Mouse (Mus musculus): ENCODE measurements around the gene Oxsr1.
A peak's percentile ranks its signal among the peaks of the same experiment; 100 is the strongest.
"Not testable (repeated sequence)": the region's sequence is repeated elsewhere in the genome, so short reads cannot be mapped to it uniquely, and the experiment has no call there.

Gene Oxsr1

GRCm38 (mm10) chr9:119322289-119323259 lies at the start of gene Oxsr1:
Gene Oxsr1 (minus strand): TSS chr9:119322427.
- peak; percentile 99 for DNase-seq (ENCODE audit: low spot score)

GRCm38 (mm10) chr9:119371251-119371650 lies 49.0 kb upstream of the Oxsr1 start:
- DNase-seq (ENCODE audit: low spot score), result no peak

GRCm38 (mm10) chr9:119370770-119371169 lies 48.5 kb upstream of the Oxsr1 start:
- DNase-seq (ENCODE audit: low spot score), result not testable (repeated sequence)

DNA sequence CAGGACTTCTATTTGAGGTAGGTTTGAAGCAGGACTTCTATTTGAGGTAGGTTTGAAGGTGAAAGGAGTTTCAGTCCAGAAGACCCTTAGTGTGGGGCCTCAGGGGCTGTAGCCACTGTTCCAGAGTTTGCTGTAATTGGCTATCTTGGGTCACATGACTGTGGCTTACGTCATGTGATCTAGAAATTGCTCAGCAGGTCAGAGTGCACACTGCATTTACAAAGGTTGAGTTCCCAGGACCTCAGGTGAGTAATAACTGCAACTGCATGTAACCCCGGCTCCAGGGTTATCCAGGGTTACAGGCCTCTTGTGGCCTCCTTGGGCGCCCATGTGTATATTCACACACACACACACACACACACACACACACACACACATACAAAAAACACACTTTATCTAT lies 46.1 kb upstream of the Oxsr1 start:
- no peak for DNase-seq (ENCODE audit: low spot score)

- DNase-seq (ENCODE audit: low spot score), result peak; percentile 37
Measured at GRCm38 (mm10) chr9:119365284-119365683, 43.1 kb upstream of the Oxsr1 start, which contains the start of gene Slc22a14. Gene Slc22a14 (minus strand): TSS chr9:119365553.

- no peak for DNase-seq (ENCODE audit: low spot score)
Measured at GRCm38 (mm10) chr9:119363229-119363628, 41.0 kb upstream of the Oxsr1 start.

DNA sequence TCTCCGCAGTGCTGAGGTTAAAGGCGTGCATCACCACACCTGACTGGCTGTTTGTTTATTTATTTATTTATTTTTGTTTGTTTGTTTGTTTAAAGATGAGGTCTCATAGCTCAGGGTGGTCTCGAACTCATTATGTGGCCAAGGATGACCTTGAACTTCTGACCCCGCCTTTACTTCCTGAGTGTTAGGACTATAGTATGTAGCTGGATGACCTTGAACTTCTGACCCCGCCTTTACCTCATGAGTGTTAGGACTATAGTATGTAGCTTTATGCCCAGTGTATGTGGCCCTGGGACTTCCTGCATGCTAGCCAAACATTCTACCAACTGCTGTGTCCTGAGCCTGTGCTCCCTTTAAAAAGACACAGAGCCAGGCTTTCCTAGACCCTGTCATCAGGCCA lies 39.2 kb upstream of the Oxsr1 start:
- no peak for DNase-seq (ENCODE audit: low spot score)

DNA sequence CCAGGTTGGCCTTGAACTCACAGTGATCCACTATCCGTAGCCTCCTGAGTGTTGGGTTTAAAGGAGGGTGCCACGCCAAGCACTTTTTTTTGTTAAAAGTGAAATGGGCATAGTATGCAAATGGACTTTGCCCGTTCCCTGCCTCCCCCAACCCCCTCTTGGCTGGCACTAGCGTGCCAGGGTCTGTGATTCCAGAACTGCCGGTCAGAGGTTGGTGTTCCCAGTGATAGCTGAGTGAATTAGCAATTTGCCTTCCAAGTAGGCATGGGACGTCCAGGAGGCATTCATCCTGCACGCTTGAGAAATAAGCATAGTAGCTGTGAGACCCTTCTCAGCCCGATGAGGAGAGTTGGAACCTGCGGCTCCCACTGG lies 35.8 kb upstream of the Oxsr1 start:
- DNase-seq (ENCODE audit: low spot score), result no peak

- DNase-seq (ENCODE audit: low spot score), result peak; percentile 91
Measured at GRCm38 (mm10) chr9:119357331-119358057, 35.3 kb upstream of the Oxsr1 start, which contains the start of gene Xylb. Gene Xylb (plus strand): TSS chr9:119357381.

DNA sequence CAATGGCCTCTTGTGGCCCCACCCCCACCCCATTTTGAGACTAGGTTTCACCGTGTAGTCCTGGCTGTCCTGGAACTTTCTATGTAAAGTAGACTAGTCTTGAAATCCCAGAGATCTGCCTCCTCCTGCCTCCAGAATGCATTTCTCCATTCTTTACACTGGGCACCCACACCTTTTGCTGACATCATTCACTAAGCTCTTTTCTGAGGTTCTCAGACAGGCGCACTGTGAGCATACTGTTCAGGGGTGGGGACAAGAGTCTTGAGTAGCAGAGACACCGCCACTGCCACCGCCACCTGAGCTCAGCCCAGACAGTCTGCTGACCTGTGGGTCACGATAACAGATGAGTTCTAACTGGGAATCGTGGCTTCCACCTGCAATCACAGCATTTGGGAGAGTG lies 33.7 kb upstream of the Oxsr1 start:
- no peak for DNase-seq (ENCODE audit: low spot score)

GRCm38 (mm10) chr9:119353926-119354325 lies 31.7 kb upstream of the Oxsr1 start:
- no peak for DNase-seq (ENCODE audit: low spot score)

DNA sequence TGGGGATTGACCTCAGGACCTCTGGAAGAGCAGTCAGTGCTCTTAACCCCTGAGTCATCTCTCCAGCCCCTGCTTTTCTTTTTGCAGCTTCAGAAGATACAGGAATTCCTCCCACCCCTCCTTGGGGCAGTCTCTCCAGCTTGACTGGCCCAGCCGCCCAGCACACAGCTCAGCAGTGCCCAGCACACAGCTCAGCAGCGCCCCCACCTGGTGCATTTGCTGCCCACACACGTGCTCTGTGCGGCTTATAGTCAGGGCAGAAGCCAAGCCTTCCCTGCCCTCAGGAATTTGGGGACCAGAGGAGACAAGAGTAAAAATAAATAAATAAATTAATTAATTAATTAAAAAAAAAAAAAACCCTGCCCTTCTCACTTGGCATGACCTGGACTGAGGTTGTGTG lies 29.8 kb upstream of the Oxsr1 start:
- peak; percentile 83 for DNase-seq (ENCODE audit: low spot score)

DNA sequence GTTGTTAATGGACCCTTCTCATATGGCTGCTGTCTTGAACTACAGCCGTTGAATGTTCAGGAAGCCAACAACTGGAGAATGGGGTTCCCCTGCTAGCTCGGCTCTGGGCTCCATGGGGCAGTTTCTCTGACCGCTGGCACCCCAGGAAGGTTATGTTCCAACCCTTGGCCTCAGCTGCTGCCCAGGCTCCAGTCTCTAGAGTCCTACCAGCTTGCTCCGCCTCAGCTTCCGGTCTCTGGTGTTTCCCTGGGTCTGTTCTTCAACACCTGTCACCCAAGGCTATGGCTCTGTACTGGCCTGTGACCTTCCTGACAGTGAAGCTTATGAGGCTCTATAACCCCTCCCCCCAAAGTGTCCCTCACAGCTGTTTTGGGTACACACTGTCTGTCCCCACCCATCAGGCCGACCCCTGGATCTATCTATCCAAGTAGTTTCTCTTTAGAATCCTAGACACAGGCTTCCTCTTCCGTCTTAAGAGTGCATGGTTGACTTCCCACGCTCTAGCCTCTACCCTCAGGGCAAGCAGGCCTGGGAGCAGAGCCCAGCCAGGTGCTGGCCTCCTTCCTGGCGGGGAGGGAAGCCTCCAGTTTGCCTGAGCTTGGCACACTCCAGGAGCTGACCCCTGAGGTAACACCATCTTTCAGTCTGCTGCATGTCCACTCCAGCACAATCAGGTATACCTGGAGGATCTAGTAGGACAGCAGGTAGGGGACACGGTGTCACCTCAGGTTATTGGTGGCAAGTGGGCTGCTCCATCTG lies 28.9 kb upstream of the Oxsr1 start:
- DNase-seq (ENCODE audit: low spot score), result no peak

DNA sequence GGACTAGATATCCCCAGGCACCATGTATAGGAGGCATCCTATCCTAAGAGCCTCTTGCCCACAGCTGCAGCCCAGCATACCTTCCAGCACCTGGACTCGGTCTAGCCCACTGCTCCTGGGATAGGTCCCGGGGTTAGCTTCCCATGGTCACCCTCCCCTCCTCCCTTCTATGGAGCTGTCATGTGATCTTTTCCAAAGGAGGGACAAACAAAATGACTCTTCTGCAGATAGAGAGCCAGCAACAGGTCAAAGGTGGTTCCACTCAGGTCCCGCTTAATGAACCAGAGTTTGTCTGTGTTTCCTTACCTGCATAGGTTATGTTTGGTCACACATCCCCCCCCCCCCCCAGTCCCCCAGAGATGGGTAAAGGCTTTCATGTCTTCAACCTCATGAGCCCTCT lies 28.3 kb upstream of the Oxsr1 start:
- DNase-seq (ENCODE audit: low spot score), result no peak

DNA sequence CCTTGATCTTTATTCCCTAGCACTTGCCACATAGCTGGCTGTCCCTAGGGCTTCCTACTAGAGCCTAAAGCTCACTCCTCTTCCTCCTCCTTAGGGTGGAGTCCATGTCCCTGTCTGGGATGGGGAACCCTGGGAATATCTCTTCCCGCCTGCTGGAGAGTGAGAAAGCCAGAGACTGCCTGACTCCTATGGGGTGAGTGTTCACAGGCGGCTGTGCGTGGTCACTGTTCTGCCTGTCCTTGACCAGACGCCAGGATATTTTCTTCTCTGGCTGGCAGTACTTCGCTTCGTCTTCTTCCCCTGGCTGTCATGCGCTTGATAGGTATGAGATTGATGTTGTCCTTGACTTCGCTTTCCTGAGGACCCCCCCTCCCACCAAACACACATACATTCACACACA lies 24.1 kb upstream of the Oxsr1 start:
- no peak for DNase-seq (ENCODE audit: low spot score)

DNA sequence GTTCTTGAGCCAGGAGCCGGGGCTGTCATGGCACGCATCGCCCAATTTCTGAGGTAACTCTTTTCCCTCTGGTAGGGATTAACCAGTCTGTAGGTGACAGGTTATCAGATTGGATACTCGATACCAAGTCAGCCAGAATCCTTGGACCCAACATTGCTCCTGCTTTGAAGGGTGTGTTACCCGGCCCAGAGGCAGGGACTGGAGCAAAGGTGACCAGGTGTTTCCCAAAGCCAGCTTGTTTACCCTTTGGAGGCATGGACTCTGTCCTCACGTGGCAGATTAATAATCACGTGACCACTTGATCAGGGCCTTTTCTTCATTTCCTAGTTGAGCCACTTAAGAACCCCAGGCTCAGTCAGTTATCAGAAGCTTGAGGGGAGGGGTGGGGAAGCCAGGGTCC lies 20.5 kb upstream of the Oxsr1 start:
- no peak for DNase-seq (ENCODE audit: low spot score)

DNA sequence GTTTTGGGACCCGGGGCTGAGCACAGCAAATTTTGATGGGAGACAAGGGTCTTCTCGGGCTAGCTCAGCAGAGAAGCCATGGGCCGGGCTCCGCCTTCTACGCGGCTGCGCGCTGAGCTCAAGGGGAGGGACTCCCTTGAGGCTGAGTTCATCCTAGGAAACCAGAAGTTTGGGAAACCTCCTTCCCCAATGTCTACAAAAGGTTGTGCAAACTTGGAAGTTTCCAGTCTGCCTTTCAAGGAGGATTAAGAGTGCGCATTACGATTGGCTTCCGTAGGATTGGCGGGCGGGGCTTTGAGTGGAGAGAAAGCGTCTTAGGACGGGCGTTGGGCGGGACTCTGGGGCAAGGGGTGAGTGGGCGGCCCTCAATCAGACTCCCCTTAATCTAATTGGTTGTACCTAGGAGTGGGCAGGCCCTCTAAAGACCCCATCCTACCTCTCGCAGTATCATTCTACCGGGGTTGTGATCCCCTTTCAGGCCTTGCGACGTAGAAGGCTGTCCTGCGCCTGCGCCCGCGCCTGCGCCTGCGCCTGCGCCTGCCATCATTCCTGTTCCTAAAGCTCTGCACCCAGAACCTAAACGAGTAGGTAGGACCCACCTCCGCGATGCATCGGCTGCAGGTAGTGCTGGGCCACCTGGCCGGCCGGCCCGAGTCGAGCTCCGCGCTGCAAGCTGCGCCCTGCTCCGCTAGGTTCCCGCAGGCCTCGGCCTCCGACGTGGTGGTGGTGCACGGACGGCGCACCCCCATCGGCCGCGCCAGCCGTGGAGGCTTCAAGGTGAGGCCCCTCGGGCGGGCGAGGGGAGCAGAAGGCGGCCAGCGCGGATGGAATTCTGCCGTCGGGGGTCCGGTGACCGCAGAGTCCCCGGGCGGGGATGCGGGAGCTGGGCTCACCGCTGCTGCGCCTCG lies 18.9 kb upstream of the Oxsr1 start, which contains the start of gene Myd88:
TSS of gene Myd88 (minus strand) at position 503 of the 908 bp plus-strand sequence.
- peak; percentile 95 for DNase-seq (ENCODE audit: low spot score)

GRCm38 (mm10) chr9:119340212-119340580 lies 18.0 kb upstream of the Oxsr1 start:
- DNase-seq (ENCODE audit: low spot score), result no peak

- DNase-seq (ENCODE audit: low spot score), result peak; percentile 61
Measured at GRCm38 (mm10) chr9:119339558-119340211, 17.5 kb upstream of the Oxsr1 start, which contains the start of gene Acaa1a. Gene Acaa1a (plus strand): TSS chr9:119339676.

DNA sequence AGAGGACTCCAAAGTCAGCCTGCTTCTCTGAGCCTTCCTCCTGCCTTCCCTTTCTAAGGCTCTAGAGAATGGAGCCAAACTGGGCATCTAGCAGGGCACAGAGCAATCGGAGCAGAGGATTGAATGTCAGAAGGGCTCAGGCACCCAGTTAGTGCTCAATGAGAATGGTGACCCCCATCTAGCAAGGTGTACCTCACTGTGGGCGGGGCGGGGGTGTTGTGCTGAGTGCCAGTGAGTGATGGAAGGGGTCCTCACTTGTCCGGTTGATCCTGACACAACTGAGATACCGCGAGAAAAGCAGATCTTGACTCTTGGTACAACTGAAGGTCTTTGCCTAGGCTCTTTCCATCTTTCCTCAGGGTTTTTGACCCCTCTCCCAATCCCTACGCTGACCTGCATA lies 16.9 kb upstream of the Oxsr1 start:
- no peak for DNase-seq (ENCODE audit: low spot score)

DNA sequence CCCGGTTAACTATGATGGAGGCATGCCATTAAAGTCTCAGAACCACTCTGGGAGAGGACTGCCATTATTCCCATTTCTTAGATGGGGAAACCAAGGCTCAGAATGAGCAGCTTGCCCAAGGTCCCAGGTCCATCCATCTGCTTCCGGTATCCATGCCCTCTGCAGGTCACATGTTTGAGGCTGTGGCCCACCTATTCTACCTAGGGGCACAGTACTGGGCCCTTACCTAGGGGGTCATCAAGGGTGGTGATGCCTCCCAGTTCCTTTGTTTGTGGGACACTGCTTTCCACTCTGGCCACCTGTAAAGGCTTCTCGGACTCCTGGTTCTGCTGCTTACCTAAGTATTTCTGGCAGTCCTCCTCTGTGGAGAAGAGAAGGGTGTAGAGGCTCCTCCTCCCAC lies 16.1 kb upstream of the Oxsr1 start:
- DNase-seq (ENCODE audit: low spot score), result no peak

Data from layer of hippocampus, adult 11-12 months (tissue).